Mouse (Mus musculus): ENCODE data around the gene Cyp2s1.
"Not testable (repeated sequence)": the region's sequence is repeated elsewhere in the genome, so short reads cannot be mapped to it uniquely, and the experiment has no call there.

The Cyp2s1 gene

DNA sequence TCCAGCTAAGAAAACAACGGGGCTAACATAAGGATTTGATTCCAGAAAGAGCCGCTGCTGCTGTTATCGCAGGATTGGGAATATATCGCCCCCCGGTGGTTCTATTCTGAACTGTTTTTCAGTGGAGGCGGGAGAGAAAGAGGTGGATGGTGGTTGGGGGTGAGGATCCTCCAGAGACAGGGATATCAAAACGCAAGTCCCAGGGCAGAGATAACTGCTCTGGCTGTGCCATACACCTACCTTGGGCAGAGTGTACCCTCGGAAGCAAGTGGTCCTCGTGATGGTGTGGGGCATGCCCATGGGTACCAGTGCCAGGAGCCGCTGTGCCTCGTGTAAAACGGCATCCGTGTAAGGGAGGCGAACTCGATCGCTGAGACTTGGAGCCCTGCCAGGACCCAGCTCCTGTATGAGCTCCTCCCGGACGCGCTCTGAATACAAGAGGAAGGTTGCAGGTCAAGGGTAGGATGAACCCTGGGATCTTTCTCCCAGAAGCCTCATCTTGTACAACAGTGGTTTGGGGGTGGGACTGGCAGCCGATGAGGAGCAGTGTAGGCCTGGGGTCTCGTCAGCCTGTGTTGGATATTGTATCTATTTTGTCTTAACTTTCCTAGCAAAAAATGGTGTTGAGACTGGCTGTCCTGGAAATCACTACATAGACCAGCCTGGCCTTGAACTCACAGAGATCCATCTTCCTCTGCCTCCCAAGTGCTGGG is 10.9 kb downstream of the Cyp2s1 start:
- DNase-seq, result peak; percentile 62

DNA sequence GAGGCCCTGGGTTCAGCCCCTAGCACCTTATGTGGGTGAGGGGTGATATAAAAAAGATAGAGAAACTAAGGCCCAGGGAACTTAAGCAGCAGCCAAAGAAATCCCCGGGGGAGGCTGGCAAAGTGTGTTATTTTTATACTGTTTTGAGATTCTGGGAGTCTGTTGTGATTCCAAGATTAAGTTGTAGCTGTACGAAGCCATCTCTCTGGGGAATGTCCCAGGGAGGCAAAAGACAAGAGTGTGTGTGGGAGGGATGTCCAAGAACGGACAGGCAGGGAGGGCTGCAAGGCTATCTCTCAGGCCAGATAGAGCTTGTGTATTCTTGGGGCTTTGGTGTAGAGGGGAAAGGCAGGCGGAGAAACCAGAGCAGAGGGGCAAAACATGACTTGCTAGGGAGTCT is 11.9 kb downstream of the Cyp2s1 start:
- no peak for DNase-seq

DNA sequence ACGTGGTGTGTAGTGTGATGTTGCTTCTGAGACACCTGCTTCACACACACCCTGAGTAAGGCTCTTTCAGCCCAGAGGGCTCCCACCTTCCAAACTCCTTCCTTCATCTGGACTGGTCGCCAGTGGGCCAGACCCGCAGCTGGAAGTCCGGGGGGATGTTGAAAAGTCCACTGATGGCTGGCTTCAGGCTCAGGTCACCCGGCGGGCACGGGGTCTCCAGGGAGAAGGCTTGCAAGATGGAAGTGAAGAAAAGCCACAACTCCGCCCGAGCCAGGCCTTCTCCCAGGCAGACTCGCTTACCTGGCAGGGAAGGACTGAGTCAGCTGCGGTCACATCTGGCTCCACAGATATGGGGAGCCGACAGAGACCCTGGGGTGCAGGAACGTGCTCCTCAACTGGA is 13.3 kb downstream of the Cyp2s1 start:
- no peak for DNase-seq

DNA sequence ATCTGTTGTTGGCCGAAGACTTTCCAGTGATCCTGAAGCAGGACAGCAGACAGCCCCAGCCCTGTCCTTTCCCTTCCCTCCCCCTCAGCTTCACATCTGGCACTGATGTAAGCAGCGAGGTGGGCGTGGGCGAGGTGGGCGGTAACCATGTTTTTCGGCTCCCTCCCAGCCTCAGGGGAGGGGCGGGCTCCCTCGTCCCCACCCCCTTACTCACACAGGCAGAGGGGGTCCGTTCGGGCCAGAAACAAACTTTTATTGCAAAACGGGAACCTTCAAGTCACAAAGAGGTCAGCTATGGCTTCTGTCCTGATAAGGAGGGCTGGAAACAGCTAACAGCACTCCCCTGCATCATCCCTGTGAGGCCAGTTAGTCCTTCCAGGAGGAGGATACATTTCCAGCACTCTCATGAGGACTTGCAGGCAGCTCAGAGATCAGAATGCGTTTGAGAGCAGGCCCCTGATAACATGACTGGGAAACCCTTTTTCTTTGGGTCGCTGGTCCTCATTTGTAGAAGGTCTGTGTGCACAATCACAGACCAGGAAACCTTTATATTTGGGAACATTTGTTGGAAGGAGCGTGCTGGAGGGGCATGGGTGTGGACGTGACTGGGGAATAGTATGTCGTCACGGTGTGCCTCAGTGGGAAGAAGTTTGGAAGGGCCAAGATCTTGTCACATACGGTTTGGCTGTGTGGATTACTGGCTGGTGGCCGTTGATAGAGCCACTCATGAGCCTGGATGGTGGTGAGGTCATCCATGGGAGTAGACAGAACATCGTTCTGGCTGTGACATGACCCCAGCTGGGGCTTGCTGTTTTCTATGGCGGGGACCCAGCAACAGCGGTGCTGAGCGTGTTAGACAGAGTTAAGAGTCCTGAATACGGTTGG is 14.2 kb downstream of the Cyp2s1 start:
- DNase-seq, result no peak

DNA sequence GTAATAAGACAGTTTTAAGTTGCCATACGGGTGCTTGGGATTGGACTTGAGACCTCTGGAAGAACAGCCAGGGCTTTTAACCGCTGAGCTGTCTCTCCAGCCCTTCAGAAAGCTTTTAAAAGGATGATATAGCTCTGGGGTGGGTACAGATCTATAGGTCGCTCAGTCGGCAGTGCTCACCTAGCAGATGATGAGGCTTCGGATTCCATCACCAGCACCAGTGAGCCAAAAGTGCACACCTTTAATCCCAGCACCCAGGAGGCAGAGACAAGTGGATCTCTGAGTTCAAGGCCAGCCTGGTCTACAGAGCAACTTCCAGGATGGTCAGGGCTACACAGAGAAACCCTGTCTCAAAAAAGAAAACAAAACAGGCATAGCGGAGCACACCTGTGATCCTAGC is 15.7 kb downstream of the Cyp2s1 start:
- DNase-seq, result no peak

DNA sequence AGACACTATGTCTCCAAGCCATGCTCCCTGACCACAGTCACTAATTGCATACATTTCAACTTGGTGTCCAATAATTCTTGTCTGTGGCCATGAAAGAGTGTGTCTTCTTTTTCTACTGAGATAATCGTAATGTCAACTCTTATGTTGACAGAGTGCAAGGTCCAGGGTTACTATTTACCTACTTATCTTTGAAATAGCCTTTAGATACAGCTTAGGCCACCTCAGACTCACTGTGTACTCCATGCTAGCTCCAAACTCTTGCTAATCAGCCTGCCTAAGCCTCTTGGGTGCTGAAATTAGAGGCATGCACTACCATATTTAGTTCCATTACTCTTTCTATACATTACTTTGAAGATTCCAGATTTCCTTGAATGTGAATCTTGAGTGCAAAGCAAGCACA is 17.3 kb downstream of the Cyp2s1 start:
- no peak for DNase-seq

DNA sequence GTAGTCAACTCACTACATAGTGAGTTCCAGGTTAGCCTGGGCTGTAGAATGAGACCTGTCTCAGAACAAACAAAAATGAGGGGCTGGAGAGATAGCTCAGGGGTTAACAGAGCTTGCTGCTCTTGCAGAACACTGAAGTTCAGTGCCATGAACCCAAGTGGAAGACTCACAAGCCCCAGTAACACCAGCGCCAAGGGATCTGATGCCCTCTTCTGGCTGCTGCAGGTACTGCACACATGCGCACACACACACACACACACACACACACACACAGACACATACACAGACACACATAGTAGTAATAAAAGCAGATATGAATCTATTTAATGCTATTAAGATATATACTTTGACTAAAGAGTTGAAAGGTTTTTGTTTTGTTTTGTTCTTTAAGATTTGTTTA is 18.2 kb downstream of the Cyp2s1 start:
- DNase-seq, result no peak

DNA sequence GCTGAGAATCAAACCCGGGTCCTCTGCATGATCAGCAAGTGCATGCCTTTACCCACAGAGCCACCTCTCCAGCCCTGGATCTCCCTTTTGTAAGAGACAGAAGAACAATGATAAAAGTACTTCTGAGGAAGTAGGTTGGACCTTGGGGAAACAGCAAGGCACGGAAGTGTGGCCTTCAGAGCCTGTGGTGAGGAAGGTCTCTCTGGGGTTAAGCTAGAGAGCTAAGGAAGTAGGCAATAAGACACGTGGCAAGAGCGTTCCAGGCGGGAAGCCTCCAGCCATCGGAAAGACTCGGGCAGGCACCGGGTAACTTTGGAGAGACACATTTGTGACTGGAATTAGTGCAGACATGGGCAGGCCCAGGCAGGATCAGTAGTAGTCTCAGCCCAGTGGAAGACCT is 21.9 kb downstream of the Cyp2s1 start:
- DNase-seq, result no peak

DNA sequence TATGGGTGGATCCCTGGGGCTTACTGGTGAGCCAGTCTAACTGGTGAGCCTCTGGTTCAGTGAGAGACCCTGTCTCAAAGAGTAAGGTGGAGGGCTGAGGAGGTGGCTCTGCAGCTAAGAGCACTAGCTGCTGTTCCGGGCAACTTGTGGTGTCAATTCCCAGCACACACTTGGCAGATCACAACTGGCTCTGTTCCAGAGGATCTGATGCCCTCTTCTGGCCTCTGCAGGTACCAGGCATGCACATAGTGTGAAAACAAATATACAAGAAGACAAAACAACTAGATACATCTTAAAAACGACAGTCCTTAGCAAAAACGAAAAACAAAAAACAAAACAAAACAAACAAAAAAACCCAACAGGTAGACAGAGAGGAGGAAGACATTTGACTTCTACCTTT is 23.0 kb downstream of the Cyp2s1 start:
- DNase-seq, result no peak

DNA sequence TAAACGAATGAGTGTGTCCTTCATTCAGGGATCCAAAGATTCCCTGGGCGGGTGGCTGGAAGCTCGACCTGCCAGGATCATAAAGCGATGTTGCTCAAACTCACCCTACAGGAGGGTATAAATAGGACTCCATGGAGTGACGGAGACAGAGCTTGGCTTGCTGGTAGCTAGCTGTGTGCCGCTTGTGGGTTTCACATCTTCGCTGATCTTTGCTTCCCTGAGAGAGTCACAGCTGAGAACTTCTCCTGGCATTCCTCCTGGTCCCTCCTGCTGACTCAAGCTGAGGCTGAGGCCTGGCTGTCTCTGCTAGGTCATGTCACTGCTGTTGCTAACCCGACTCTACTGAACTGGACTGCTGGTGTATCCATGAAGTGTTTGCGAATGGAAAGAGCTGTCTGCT is 23.7 kb downstream of the Cyp2s1 start:
- not testable (repeated sequence) for DNase-seq

DNA sequence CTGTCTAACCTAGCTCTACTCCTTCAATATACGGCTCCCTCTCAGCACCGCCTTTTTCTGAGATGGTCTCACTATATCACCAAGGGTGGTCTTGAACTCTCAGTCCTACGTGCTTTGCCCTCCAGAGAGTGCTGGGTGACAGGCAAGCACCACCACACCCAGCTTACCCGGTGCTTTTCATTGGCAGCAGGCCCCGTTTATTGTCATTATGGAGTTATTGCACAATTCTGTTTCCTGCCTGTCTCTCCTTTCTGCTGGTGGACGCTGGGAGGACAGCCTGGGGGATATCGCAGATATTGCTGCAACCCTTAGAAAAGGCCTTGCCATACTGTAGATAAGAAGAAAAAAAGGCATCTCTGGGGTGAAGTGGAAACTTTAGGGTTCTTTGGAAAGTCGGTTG is 26.1 kb downstream of the Cyp2s1 start:
- DNase-seq, result no peak

DNA sequence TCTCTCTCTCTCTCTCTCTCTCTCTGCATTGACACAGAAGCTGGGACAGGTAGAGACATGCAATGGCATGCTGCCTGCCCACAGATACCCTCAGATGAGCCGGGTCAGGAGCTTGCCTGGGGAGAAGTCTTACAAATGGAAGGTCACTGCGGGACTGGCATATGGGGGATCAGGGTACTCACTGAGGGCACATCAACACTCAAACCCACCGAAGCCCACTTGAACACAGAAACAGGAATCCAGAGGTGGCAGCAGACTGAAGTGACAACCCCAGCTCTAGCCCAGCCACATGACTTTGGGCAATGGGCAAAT is 27.6 kb downstream of the Cyp2s1 start:
- no peak for DNase-seq

DNA sequence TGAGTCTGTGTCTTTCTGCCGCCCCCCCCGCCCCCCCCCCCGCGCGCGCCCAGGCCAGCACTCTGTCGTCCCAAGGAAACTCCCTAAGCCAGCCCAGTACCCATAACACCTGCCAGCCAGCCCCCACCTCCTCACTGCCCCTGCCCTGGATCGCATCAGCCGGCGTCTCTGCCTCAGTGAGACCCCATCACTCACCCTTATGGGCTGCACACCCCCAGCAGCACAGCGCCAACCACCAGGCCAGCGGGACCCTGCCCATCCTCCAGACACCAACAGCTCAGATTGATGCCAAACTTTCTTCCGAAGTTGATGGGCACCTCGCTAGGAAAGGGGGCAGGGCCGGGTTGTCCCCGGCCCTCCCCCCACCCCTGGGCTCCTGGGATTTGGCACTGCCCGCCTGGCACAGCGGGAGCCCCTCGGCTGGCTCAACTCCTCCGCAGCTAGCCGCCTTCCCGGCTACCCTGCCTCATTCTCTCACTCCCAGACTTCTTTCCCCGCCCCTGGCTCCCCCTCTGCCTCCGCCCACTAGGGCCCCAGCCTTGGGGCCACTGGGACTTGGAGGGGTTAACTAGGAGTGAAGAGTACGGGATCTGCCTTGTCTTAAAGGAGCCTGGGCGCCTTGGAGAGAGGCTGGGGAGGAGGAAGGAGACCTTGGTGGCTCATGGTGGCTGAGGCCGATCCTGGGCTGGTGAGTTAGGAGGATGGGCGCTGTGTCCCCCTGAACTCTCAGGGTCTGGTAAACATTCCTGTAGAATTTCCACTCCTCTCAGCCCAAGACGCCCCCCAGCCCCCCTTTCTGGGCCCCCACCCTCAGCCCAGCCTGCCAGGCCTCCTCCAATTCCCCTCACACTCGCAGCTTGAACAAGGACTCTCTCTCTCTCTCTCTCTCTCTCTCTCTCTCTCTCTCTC is 28.2 kb downstream of the Cyp2s1 start, which contains the start of gene Axl:
Gene Axl, minus strand, starts transcription at position 486 of the 909 bp plus-strand sequence.
- DNase-seq, result peak; percentile 46

DNA sequence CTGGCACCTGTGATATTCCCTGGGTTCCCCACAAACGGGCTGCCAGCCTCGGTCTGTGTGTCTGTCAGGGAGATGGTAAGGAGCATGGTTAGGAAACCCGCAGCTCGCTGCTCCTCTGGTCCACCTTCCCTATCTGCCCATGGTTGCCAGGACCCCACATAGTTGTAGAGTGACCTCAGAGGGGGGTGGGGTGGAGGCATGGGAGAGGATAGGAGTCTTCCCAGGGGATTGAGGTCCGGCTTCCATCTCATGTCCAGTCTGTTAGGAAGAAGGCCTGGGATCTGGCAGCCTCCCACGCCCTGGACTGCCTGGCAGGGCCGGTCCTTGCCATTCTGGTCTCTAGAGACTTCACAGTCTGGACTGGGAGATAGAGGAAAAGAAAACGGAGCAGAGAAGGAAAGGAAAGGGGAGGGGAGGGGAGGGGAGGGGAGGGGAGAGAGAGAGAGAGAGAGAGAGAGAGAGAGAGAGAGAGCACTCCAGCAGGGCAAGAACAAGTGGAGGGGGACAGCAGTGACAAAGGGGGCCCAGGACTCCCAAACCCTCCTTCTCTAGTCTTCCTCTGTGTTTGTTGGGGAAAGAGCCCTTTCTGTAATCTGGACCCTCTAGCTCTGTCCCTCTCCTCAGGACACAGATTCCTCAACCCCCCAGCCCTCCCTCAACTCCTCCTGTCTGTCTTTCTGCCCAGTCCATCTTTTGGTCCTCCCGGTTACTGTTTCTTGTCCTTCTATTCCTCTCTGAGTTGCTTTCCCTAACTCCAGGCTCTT is 29.1 kb downstream of the Cyp2s1 start:
- no peak for DNase-seq

DNA sequence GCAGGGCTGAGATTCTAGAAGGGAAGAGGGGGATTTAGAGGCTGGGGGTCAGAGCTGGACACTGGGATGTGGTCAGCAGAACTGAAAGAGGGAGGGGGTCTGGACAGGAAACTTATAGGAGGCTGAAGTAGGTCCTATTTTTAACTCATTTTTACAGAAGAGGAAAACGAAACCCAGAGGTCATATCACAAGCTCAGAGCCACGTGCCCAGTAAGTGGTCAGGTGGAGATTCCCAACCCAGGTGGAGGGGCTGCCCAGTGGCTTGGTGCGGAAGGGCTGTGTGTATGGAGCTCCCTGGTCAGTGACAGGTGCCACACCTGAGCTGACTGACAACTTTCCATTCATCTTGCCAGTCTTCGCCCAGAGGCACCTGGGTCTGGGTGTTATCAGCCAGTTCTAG is 29.7 kb downstream of the Cyp2s1 start:
- DNase-seq, result no peak

DNA sequence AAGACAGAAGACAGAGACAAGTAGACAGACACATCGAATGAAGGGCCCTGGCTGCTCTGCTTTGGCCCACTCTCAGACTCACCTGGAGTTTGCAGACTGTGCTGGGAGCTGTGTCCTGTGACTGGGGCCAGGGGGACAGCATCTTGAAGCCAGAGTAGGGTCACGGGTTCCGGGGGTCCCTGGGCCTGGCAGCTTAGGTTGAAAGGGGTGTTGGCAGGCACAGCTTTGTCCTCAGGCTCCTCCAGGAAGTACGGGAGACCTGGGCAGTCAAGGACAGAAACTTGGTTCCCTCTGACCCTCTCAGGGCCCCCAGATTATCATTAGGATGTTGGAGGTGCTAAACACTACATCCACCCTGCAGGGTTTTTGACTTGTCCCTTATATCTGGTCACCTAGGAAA is 31.0 kb downstream of the Cyp2s1 start:
- no peak for DNase-seq

DNA sequence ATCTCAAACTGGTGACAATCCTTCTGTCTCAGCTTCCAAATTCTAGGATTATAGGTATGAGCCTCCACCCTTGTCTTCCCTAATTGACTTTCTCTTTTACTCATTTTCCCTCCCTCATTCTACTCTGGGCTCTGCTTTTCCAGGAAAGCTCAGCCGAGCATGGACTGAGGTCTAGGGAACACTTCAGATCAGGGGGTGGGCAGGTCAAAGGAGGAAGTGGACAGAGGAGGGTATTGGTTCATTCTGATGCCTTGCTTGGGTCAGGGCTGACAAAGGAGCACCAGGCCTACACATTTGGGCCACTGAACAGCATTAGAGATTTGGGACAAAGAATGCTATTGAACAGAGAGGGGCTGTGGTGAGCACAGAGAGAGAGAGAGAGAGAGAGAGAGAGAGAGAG is 31.9 kb downstream of the Cyp2s1 start:
- no peak for DNase-seq

DNA sequence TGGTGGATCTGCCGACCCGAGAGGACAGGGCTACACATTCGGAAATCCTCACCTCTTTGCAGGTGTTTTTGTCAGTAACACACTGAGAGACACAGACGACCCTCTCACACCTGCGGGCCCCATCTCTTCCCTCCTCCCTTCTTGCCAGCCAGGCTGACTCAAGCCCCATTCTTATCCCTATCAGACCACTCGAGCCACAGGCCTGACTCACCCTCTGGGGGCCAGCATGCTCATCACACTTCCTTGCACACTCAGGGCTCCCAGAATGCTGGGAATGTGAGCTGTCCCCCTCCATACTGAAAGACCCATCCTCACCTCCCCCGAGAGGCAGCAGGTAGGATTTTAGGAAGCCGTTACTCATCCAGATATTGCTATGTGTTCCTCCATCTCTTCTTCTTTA is 33.0 kb downstream of the Cyp2s1 start:
- no peak for DNase-seq

DNA sequence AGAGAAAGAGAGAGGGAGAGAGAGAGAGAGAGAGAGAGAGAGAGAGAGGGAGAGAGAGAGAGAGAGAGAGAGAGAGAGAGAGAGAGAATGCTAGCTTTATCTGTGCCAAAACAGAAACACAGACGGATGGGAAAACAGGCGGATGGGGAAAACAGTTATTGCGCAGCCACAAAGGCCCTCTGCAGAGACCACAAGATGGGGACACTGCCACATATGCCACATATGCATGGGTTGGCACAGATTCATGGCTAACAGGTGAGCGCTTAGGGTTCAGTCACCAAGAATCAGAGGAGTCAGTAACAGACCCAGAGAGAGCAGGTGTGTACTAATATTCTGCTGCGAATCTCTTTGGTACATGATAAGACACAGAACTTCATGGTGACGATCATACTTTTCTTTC is 34.0 kb downstream of the Cyp2s1 start:
- no peak for DNase-seq

DNA sequence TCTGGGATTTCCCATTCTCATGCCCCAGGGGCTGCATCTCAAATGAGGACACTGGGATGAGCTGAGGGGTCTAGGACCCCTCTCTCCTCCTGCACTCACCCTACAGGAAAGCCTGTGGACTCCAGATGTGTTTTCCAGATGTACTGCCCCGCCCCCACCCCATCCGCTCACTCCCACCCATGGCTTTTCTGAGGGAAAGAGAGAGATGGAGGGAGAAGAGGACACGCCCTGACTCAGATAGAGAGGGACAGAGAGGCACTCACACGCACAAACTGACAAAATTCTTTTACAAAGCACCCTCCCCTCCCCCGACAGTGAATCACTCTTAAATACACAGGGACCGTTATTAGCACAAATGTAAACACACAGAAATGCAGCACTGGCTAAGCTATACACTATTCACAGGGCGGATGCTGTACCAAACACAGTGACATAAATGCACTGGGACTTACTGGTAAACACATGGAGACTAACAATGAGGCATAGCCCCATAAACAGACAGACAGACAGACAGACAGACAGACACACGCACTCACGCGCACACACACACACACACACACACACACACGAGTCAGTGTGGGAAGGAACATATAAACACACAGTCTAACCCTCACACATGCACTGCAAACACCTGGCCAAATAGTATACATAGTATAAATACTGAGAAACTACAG is 34.6 kb downstream of the Cyp2s1 start:
- DNase-seq, result no peak

DNA sequence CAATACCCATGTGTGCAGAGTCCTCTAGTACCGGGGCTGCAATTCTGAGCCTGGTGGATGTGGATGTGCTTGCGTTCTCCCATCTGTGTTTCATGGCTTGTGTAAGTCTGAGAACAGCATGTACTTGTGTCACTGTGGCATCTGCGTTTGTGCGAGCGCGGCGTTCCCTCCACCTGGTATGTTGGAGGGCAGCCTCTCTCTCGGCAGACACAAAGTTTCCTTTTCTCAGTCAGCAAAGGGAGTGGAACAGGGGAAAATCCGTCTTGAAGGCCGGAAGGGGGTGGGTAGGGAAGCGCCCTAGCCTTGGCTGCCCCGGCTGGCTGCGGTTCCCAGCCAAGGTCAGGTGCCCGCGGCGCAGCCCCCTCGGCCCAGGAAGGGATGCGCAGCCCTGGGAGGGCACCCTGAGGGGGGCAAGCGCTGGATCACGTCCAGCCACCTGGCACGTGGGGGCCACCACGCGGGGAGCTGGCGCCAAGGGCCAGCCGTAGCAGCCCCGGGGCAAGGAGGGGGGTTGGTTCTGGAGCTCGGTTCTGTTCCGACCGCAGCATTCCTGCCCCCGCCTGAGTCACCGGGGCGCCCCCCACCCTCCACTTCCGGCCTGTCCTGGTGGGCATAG is 35.3 kb downstream of the Cyp2s1 start:
- peak; percentile 38 for DNase-seq

DNA sequence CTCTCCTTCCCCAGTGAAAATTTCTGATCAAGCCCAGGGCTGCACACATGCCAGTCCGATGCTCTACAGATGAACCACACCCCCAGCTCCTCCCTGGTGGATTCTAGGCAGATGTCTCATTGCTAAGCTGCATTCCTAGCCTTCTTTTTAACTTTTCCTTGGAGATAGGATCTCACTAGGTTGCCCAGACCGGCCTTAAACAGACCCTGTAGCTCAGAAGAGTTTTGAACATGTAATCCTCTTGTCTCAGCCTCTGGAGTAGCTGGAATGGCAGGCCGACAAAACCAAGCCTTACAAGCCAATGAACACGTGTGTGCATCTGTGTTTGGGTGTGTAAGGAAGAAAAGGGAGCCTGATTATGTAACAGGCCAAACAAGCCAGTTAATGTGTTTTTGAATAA is 36.0 kb downstream of the Cyp2s1 start:
- no peak for DNase-seq

Measured in right cerebral cortex, postnatal 25 days (tissue).